Mouse (Mus musculus) layer of hippocampus, adult 9-11 months (tissue): ENCODE results near the gene Larp4.
"Not testable (repeated sequence)": the region's sequence is repeated elsewhere in the genome, so short reads cannot be mapped to it uniquely, and the experiment has no call there.

Experiments used
- DNase-seq: peaks from one replicate; pipeline ENCODE4 v3.0.0; 2022

Larp4 gene

GRCm38 (mm10) chr15:99969765-99970164, at the start of gene Larp4:
Larp4 (plus strand) TSS chr15:99970065.
- DNase-seq: not testable (repeated sequence)

GRCm38 (mm10) chr15:99931231-99931630, 38.6 kb upstream of the Larp4 start:
- no peak for DNase-seq

- DNase-seq: no peak
These were observed 35.4 kb upstream of the Larp4 start for GRCm38 (mm10) chr15:99934501-99934900.

- DNase-seq: no peak
These were observed 33.2 kb upstream of the Larp4 start for GRCm38 (mm10) chr15:99936659-99937058.

GRCm38 (mm10) chr15:99937841-99938240, 32.0 kb upstream of the Larp4 start:
- no peak for DNase-seq

- DNase-seq: no peak
These were observed 29.4 kb upstream of the Larp4 start for GRCm38 (mm10) chr15:99940426-99940825.

GRCm38 (mm10) chr15:99940970-99941630, 28.8 kb upstream of the Larp4 start:
- DNase-seq: no peak

GRCm38 (mm10) chr15:99955324-99955723, 14.5 kb upstream of the Larp4 start:
- no peak for DNase-seq

GRCm38 (mm10) chr15:99965103-99965775, 4.6 kb upstream of the Larp4 start:
- DNase-seq: no peak

- no peak for DNase-seq
These were observed 2.9 kb upstream of the Larp4 start, which contains the start of gene Fam186a for GRCm38 (mm10) chr15:99966961-99967360. Fam186a (minus strand) TSS chr15:99967061.

GRCm38 (mm10) chr15:99970606-99971005, 741 bp downstream of the Larp4 start:
- DNase-seq: peak; percentile 13

- peak; percentile 95 for DNase-seq
These were observed 2.6 kb downstream of the Larp4 start for GRCm38 (mm10) chr15:99972361-99972988.

- DNase-seq: no peak
These were observed 3.4 kb downstream of the Larp4 start for GRCm38 (mm10) chr15:99972989-99973911.

- no peak for DNase-seq
These were observed 4.8 kb downstream of the Larp4 start for GRCm38 (mm10) chr15:99974476-99975220.

GRCm38 (mm10) chr15:99976121-99976520, 6.3 kb downstream of the Larp4 start:
- DNase-seq: not testable (repeated sequence)

- DNase-seq: no peak
These were observed 9.4 kb downstream of the Larp4 start for GRCm38 (mm10) chr15:99979266-99979665.

GRCm38 (mm10) chr15:99979715-99980114, 9.8 kb downstream of the Larp4 start:
- DNase-seq: no peak

GRCm38 (mm10) chr15:99993100-99993499, 23.2 kb downstream of the Larp4 start:
- DNase-seq: no peak

- DNase-seq: no peak
These were observed 27.4 kb downstream of the Larp4 start for GRCm38 (mm10) chr15:99997114-99997804.

- no peak for DNase-seq
These were observed 29.5 kb downstream of the Larp4 start for GRCm38 (mm10) chr15:99999390-99999789.

- no peak for DNase-seq
These were observed 34.9 kb downstream of the Larp4 start for GRCm38 (mm10) chr15:100004677-100005273.
